Mouse (Mus musculus) spleen, adult 2 months (tissue): ENCODE measurements at regions not wholly inside any gene's neighbourhood (a gene's known extent, or its start where the extent isn't known, plus 50 kb on each side); places are given as distances from the start of the nearest gene placed in this dataset.
"Not testable (repeated sequence)": the region's sequence is repeated elsewhere in the genome, so short reads cannot be mapped to it uniquely, and the experiment has no call there.

Experiments
- DNase-seq, 2 experiments: peaks; one replicate each; pipeline versions ENCODE4 v3.0.0 to v3.0.0-alpha.2; 2012 to 2021; ENCODE audit warnings: low spot score in 2 of 2, low read depth in 1 of 2
- H3K27ac ChIP-seq: fragments of 200-500 bp; 2 replicates; pipeline ENCODE4 v1.5.1; 2012; ENCODE audit warnings: low read length, inconsistent platforms; ENCODE audit not compliant: insufficient read depth
- H3K27me3 ChIP-seq: fragments of 200-500 bp; 2 replicates; pipeline ENCODE4 v1.6.1; 2012; ENCODE audit warnings: mild to moderate bottlenecking, moderate library complexity, low read length, inconsistent platforms; ENCODE audit not compliant: control insufficient read depth, insufficient read depth
- H3K36me3 ChIP-seq: fragments of 200-500 bp; 2 replicates; pipeline ENCODE4 v1.6.1; 2012; ENCODE audit warnings: mild to moderate bottlenecking, low read length, inconsistent platforms; ENCODE audit not compliant: control insufficient read depth, insufficient read depth
- H3K4me1 ChIP-seq: fragments of 200-500 bp; 2 replicates; pipeline ENCODE4 v1.6.1; 2011; ENCODE audit warnings: inconsistent platforms; ENCODE audit not compliant: control insufficient read depth, insufficient read depth, insufficient read length
- H3K4me3 ChIP-seq: fragments of 200-500 bp; 2 replicates; pipeline ENCODE4 v1.5.1; 2011; ENCODE audit warnings: mild to moderate bottlenecking, inconsistent platforms; ENCODE audit not compliant: insufficient read depth, insufficient read length; ENCODE audit errors: extremely low read depth
- CTCF ChIP-seq: fragments of 200-500 bp; IDR thresholded peaks from 2 replicates; pipeline ENCODE4 v1.5.1; 2011; ENCODE audit warnings: mild to moderate bottlenecking, inconsistent platforms; ENCODE audit not compliant: insufficient read depth, insufficient read length, insufficient replicate concordance; ENCODE audit errors: extremely low read depth
- POLR2A ChIP-seq: fragments of 200-500 bp; IDR thresholded peaks from 2 replicates; pipeline ENCODE4 v1.6.1; 2011; ENCODE audit warnings: low read depth, low read length, inconsistent platforms
- WGBS: fragments of 180-500 bp; shearing (Covaris S2); methylation state at CpG from one replicate; pipeline ENCODE4 v1.1.7; 2018; 5-methylcytosine and 5-hydroxymethylcytosine counted together

GRCm38 (mm10) chr3:134330943-134331342 lies 94.7 kb downstream of the Cxxc4 start:
- TF ChIP-seq POLR2A (no peak), CTCF (no peak)
- H3K4me1 ChIP-seq, result no peaks in the 10 kb centered on the region
- no peak overlapping the region for H3K27ac ChIP-seq
- H3K4me3 ChIP-seq, result no peak overlapping the region
- H3K27me3 ChIP-seq, result no peaks in the 10 kb centered on the region
- H3K36me3 ChIP-seq, result no peaks in the 10 kb centered on the region
- DNase-seq, result no peak
- 70% methylated on average over 11 of the region's 11 CpGs for WGBS

DNA sequence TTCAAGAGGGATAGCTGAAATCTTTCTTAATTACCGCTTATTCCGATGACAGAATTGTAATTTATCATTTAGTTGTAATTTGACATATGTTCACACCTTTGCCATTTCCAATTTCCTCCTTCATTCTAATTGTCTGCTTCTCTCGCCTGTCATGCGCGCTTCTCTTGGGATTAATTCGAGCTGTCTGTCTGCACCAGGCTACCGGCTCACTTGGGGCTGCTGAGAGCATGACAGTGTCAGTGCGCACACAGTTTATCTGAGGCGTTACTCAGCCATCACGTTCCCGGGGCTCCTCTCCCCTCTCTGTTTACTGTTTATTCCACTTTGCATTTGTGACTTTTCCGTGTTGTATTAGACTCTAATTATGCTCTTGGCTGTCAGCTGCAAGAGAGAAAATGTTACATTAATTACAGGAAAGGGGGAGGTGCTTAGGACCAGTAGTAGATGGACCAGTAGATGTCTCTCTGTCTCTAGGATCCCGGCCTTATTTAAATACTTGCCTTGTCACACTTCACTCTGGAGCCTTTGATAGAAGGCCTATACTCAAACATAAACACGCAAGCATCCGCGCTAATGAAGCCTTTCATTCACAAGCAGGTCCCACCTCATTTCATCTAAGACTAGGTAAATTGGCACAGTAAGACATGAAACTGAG lies 95.3 kb downstream of the Cxxc4 start:
- Histone ChIP-seq H3K27me3 (no peaks in the 10 kb centered on the region), H3K4me1 (no peaks in the 10 kb centered on the region), H3K27ac (no peak overlapping the region), H3K36me3 (no peaks in the 10 kb centered on the region), H3K4me3 (no peak overlapping the region)
- TF ChIP-seq POLR2A (no peak), CTCF (no peak)
- 78% methylated on average over 16 of the region's 16 CpGs for WGBS
- DNase-seq, result no peak

- H3K27ac ChIP-seq, H3K27me3 ChIP-seq, H3K4me3 ChIP-seq, DNase-seq, H3K36me3 ChIP-seq, H3K4me1 ChIP-seq: not testable (repeated sequence)
- 63% methylated on average over 3 of the region's 3 CpGs for WGBS
These were observed 102.9 kb downstream of the Cxxc4 start for GRCm38 (mm10) chr3:134339093-134339695.

- no peak for TF ChIP-seq POLR2A
- TF ChIP-seq CTCF, result no peak
- H3K27me3 ChIP-seq, result no peaks in the 10 kb centered on the region
- no peak for DNase-seq
- H3K4me3 ChIP-seq, result no peak overlapping the region
- WGBS, result 55% methylated on average over 4 of the region's 4 CpGs
- no peak overlapping the region for H3K27ac ChIP-seq
- H3K36me3 ChIP-seq, result no peaks in the 10 kb centered on the region
- no peaks in the 10 kb centered on the region for H3K4me1 ChIP-seq
These were observed 129.7 kb downstream of the Cxxc4 start for GRCm38 (mm10) chr3:134365948-134366347.

DNA sequence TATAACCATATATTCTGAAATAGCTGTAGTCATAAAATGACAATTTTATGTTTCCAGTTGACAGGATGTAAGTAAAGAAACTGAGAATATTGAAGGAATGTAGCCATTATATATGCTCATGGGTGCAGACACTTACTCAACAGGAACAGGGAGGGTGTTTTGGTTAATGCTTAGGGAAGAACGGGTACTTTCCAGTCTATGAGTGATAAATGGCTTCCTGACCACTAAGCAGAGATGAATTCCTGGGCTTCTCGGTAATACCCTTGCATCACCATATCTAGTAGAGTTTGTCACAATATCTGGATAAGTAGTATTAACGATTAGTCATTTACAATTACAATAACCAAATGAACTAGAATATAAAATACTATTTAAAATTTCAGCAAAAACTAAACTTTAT lies 130.5 kb downstream of the Cxxc4 start:
- Histone ChIP-seq H3K4me3 (no peak overlapping the region), H3K4me1 (no peaks in the 10 kb centered on the region)
- WGBS, result 33% methylated on average over 3 of the region's 3 CpGs

DNA sequence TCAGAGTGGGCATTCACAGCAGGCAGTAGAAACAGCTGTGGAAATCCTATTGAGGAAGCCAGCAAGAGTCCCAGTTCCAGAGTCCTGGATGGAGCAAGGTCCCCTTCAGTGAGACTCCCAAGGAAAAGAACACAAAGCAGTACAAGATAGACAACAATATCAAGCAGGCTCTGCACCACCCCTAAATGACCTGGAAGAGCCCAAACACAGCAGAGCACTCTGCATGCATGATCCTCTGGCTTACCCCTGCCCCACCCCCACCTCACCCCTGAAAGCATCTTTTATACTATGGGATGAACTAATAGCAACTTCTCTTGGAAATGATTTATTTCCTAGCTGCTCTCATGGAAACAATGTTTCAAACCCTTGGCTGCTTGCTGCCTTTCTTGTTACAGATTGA lies 132.3 kb downstream of the Cxxc4 start:
- H3K27me3 ChIP-seq, result no peaks in the 10 kb centered on the region
- TF ChIP-seq CTCF (no peak), POLR2A (no peak)
- H3K27ac ChIP-seq, result no peak overlapping the region
- H3K36me3 ChIP-seq, result no peaks in the 10 kb centered on the region
- H3K4me3 ChIP-seq, result no peak overlapping the region
- H3K4me1 ChIP-seq, result no peaks in the 10 kb centered on the region
- no peak for DNase-seq

More for the DNA sequence above, 130.5 kb downstream of the Cxxc4 start:
- DNase-seq, result no peak
- Histone ChIP-seq H3K27me3 (no peaks in the 10 kb centered on the region), H3K36me3 (no peaks in the 10 kb centered on the region), H3K27ac (no peak overlapping the region)
- TF ChIP-seq CTCF, result no peak
- no peak for TF ChIP-seq POLR2A

- 75% methylated on average over 4 of the region's 4 CpGs for WGBS
- Histone ChIP-seq H3K27me3 (no peaks in the 10 kb centered on the region), H3K36me3 (no peaks in the 10 kb centered on the region), H3K27ac (no peak overlapping the region), H3K4me1 (no peaks in the 10 kb centered on the region), H3K4me3 (no peak overlapping the region)
- DNase-seq, result no peak
- no peak for TF ChIP-seq CTCF
- TF ChIP-seq POLR2A, result no peak
These were observed 132.8 kb downstream of the Cxxc4 start for GRCm38 (mm10) chr3:134369126-134369525.
